Mouse (Mus musculus): ENCODE data around the gene AB124611. TPM values are rescaled to one million over a fixed set of nuclear protein-coding genes. Genes with fewer than 3 reads are reported as not detected.

AB124611 gene
- total and polyA plus RNA-seq, 2 experiments: 3.4 to 3.5 TPM

GRCm38 (mm10) chr9:21587678-21588349 is 61.8 kb downstream of the AB124611 start:
- no peak overlapping the region for H3K27ac ChIP-seq (replicated peaks; ENCODE audit: insufficient read depth, low read depth, low read length)
- WGBS: 82% methylated on average over 23 of the region's 23 CpGs
- H3K36me3 ChIP-seq (ENCODE audit: control insufficient read depth, insufficient read depth, low read length): peaks cover 15% of the 10 kb centered on the region; the same call in 1 of the 2 replicates
- no peaks in the 10 kb centered on the region for H3K27me3 ChIP-seq (ENCODE audit: control insufficient read depth, insufficient read depth, low read length)
- TF ChIP-seq POLR2A (IDR thresholded peaks at IDR 0.05; ENCODE audit: extremely low read depth, insufficient read depth, low read length) (no peak), CTCF (IDR thresholded peaks at IDR 0.05; ENCODE audit: low read depth, low read length) (no peak)
- no peak overlapping the region for H3K4me3 ChIP-seq (ENCODE audit: insufficient read depth, low read depth, low read length)
- DNase-seq (ENCODE audit: extremely low read depth, low read depth, low spot score): no peak
- peaks cover 4% of the 10 kb centered on the region for H3K4me1 ChIP-seq (ENCODE audit: control insufficient read depth, insufficient read depth, low read length)
- no peaks in the 10 kb centered on the region for H3K79me2 ChIP-seq (ENCODE audit: control insufficient read depth, insufficient read depth, low read length)
- H3K9ac ChIP-seq (ENCODE audit: low read depth, low read length): no peak overlapping the region

GRCm38 (mm10) chr9:21588350-21588749 is 62.4 kb downstream of the AB124611 start:
- Histone ChIP-seq H3K4me1 (ENCODE audit: control insufficient read depth, insufficient read depth, low read length) (peaks cover 4% of the 10 kb centered on the region), H3K36me3 (ENCODE audit: control insufficient read depth, insufficient read depth, low read length) (peaks cover 15% of the 10 kb centered on the region; the same call in 1 of the 2 replicates), H3K79me2 (ENCODE audit: control insufficient read depth, insufficient read depth, low read length) (no peaks in the 10 kb centered on the region), H3K9ac (ENCODE audit: low read depth, low read length) (no peak overlapping the region), H3K27ac (replicated peaks; ENCODE audit: insufficient read depth, low read depth, low read length) (no peak overlapping the region), H3K4me3 (ENCODE audit: insufficient read depth, low read depth, low read length) (no peak overlapping the region), H3K27me3 (ENCODE audit: control insufficient read depth, insufficient read depth, low read length) (no peaks in the 10 kb centered on the region)
- no peak for DNase-seq (ENCODE audit: extremely low read depth, low read depth, low spot score)
- 75% methylated on average over 8 of the region's 8 CpGs for WGBS
- TF ChIP-seq POLR2A (IDR thresholded peaks at IDR 0.05; ENCODE audit: extremely low read depth, insufficient read depth, low read length): no peak
- TF ChIP-seq CTCF (IDR thresholded peaks at IDR 0.05; ENCODE audit: low read depth, low read length): no peak

- H3K4me3 ChIP-seq (ENCODE audit: insufficient read depth, low read depth, low read length): no peak overlapping the region
- peaks cover 11% of the 10 kb centered on the region; the same call in 1 of the 2 replicates for H3K36me3 ChIP-seq (ENCODE audit: control insufficient read depth, insufficient read depth, low read length)
- no peaks in the 10 kb centered on the region for H3K27me3 ChIP-seq (ENCODE audit: control insufficient read depth, insufficient read depth, low read length)
- H3K27ac ChIP-seq (replicated peaks; ENCODE audit: insufficient read depth, low read depth, low read length): no peak overlapping the region
- no peak overlapping the region for H3K9ac ChIP-seq (ENCODE audit: low read depth, low read length)
- no peak for DNase-seq (ENCODE audit: extremely low read depth, low read depth, low spot score)
- H3K79me2 ChIP-seq (ENCODE audit: control insufficient read depth, insufficient read depth, low read length): peaks cover 8% of the 10 kb centered on the region; the same call in 1 of the 2 replicates
- no peak for TF ChIP-seq CTCF (IDR thresholded peaks at IDR 0.05; ENCODE audit: low read depth, low read length)
- no peak for TF ChIP-seq POLR2A (IDR thresholded peaks at IDR 0.05; ENCODE audit: extremely low read depth, insufficient read depth, low read length)
- WGBS: 94% methylated on average over 5 of the region's 5 CpGs
- H3K4me1 ChIP-seq (ENCODE audit: control insufficient read depth, insufficient read depth, low read length): peaks cover 15% of the 10 kb centered on the region
Observed at GRCm38 (mm10) chr9:21589538-21589937, 63.6 kb downstream of the AB124611 start.

GRCm38 (mm10) chr9:21591127-21591830 is 65.3 kb downstream of the AB124611 start:
- Histone ChIP-seq H3K27me3 (ENCODE audit: control insufficient read depth, insufficient read depth, low read length) (no peaks in the 10 kb centered on the region), H3K9ac (ENCODE audit: low read depth, low read length) (no peak overlapping the region), H3K79me2 (ENCODE audit: control insufficient read depth, insufficient read depth, low read length) (peaks cover 8% of the 10 kb centered on the region; the same call in 1 of the 2 replicates), H3K27ac (replicated peaks; ENCODE audit: insufficient read depth, low read depth, low read length) (no peak overlapping the region), H3K36me3 (ENCODE audit: control insufficient read depth, insufficient read depth, low read length) (peaks cover 14% of the 10 kb centered on the region; the same call in 1 of the 2 replicates), H3K4me1 (ENCODE audit: control insufficient read depth, insufficient read depth, low read length) (peaks cover 15% of the 10 kb centered on the region), H3K4me3 (ENCODE audit: insufficient read depth, low read depth, low read length) (no peak overlapping the region)
- DNase-seq (ENCODE audit: extremely low read depth, low read depth, low spot score): no peak
- 81% methylated on average over 6 of the region's 6 CpGs for WGBS
- TF ChIP-seq CTCF (IDR thresholded peaks at IDR 0.05; ENCODE audit: low read depth, low read length): no peak
- no peak for TF ChIP-seq POLR2A (IDR thresholded peaks at IDR 0.05; ENCODE audit: extremely low read depth, insufficient read depth, low read length)

- H3K4me1 ChIP-seq (ENCODE audit: control insufficient read depth, insufficient read depth, low read length): peaks cover 15% of the 10 kb centered on the region
- no peaks in the 10 kb centered on the region for H3K27me3 ChIP-seq (ENCODE audit: control insufficient read depth, insufficient read depth, low read length)
- no peak for DNase-seq (ENCODE audit: extremely low read depth, low read depth, low spot score)
- H3K9ac ChIP-seq (ENCODE audit: low read depth, low read length): peak overlapping the region; percentile 82
- peak overlapping the region; percentile 96 for H3K4me3 ChIP-seq (ENCODE audit: insufficient read depth, low read depth, low read length)
- H3K79me2 ChIP-seq (ENCODE audit: control insufficient read depth, insufficient read depth, low read length): peaks cover 8% of the 10 kb centered on the region; the same call in 1 of the 2 replicates
- no peak for TF ChIP-seq POLR2A (IDR thresholded peaks at IDR 0.05; ENCODE audit: extremely low read depth, insufficient read depth, low read length)
- TF ChIP-seq CTCF (IDR thresholded peaks at IDR 0.05; ENCODE audit: low read depth, low read length): no peak
- H3K27ac ChIP-seq (replicated peaks; ENCODE audit: insufficient read depth, low read depth, low read length): peak overlapping the region; percentile 29; the same call in 1 of the 2 replicates
- H3K36me3 ChIP-seq (ENCODE audit: control insufficient read depth, insufficient read depth, low read length): peaks cover 10% of the 10 kb centered on the region; the same call in 1 of the 2 replicates
- 14% methylated on average over 17 of the region's 17 CpGs for WGBS
Observed at GRCm38 (mm10) chr9:21591831-21592702, 66.1 kb downstream of the AB124611 start.

All from liver, adult 2 months (tissue).